In genomic region chr5:128549811-128550210, GRCm38 (mm10) we compare ENCODE assay signal across 35 mouse cellular contexts. TPM values are rescaled to one million over a fixed set of nuclear protein-coding genes. Genes with fewer than 3 reads are reported as not detected.
"Had no signal": no experiment of that assay in that cellular context is flagged by ENCODE, and none has a peak within 500 bp of the region (broad histone marks: within the 10 kb centered on the region; RNA-seq: fewer than 3 reads in every experiment).

No protein-coding gene starts in this region.

- H3K4me1 ChIP-seq: intestine, embryonic 15.5 days had no signal

- H3K4me3 ChIP-seq: heart, embryonic 12.5 days; heart, embryonic 13.5 days; heart, embryonic 15.5 days; hindbrain, embryonic 10.5 days; hindbrain, embryonic 12.5 days; hindbrain, embryonic 13.5 days; hindbrain, embryonic 15.5 days; intestine, embryonic 15.5 days; kidney, embryonic 15.5 days; layer of hippocampus, adult 2 months; left cerebral cortex, adult 2 months had no signal

- H3K27ac ChIP-seq: heart, embryonic 13.5 days; heart, embryonic 15.5 days; hindbrain, embryonic 10.5 days; hindbrain, embryonic 12.5 days; hindbrain, embryonic 13.5 days; hindbrain, embryonic 14.5 days; hindbrain, embryonic 15.5 days; hindbrain, postnatal 0 days; intestine, embryonic 15.5 days; kidney, embryonic 15.5 days; kidney, postnatal 0 days; layer of hippocampus, adult 2 months; left cerebral cortex, adult 2 months had no signal

- H3K9ac ChIP-seq: heart, embryonic 12.5 days; heart, embryonic 13.5 days; heart, embryonic 15.5 days; hindbrain, embryonic 12.5 days; hindbrain, embryonic 13.5 days; hindbrain, embryonic 14.5 days; hindbrain, embryonic 15.5 days; intestine, embryonic 15.5 days; kidney, embryonic 15.5 days had no signal

- DNase-seq: heart, postnatal 10 days; heart, postnatal 14 days; heart, postnatal 36 days; heart, postnatal 4 days; kidney, adult 11 months; kidney, adult 18-20 months; kidney, adult 2 months; kidney, adult 8-10 months; kidney, adult 9 months; kidney, postnatal 10 days; kidney, postnatal 14 days; kidney, postnatal 25 days; kidney, postnatal 36 days; kidney, postnatal 4 days; layer of hippocampus, adult 9-11 months; layer of hippocampus, postnatal 36 days had no signal

- H3K36me3 ChIP-seq: heart, embryonic 12.5 days; heart, embryonic 13.5 days; heart, embryonic 15.5 days; hindbrain, embryonic 10.5 days; hindbrain, embryonic 12.5 days; hindbrain, embryonic 13.5 days; hindbrain, embryonic 15.5 days; intestine, embryonic 15.5 days; kidney, embryonic 15.5 days had no signal

- H3K9me3 ChIP-seq: heart, embryonic 13.5 days; heart, embryonic 15.5 days; hindbrain, embryonic 12.5 days; hindbrain, embryonic 15.5 days; intestine, embryonic 15.5 days; kidney, embryonic 15.5 days had no signal

- H3K4me2 ChIP-seq: heart, embryonic 12.5 days; heart, embryonic 13.5 days; heart, embryonic 15.5 days; hindbrain, embryonic 12.5 days; hindbrain, embryonic 13.5 days; hindbrain, embryonic 14.5 days; hindbrain, embryonic 15.5 days; intestine, embryonic 15.5 days; kidney, embryonic 15.5 days had no signal

- ATAC-seq: hindbrain, embryonic 16.5 days; hindbrain, postnatal 0 days; inflammation-experienced regulatory T-cells, adult 6 months; intestine, embryonic 15.5 days; intestine, embryonic 16.5 days; intestine, postnatal 0 days had no signal

RNA-seq across cellular contexts. Expression of gene Fzd10, which starts 50.8 kb away (rescaled TPM):
- total RNA-seq: hematopoietic stem cell, adult 5-6 weeks had no signal
- polyA plus RNA-seq: inflammation-experienced regulatory T-cells, adult 6 months had no signal
